Mouse (Mus musculus): ENCODE data around the gene Olfr124. TPM values are rescaled to one million over a fixed set of nuclear protein-coding genes. Genes with fewer than 3 reads are reported as not detected.

Olfr124 gene
- not detected in 2 replicates for polyA plus RNA-seq (2012; rRNA removed)

DNA sequence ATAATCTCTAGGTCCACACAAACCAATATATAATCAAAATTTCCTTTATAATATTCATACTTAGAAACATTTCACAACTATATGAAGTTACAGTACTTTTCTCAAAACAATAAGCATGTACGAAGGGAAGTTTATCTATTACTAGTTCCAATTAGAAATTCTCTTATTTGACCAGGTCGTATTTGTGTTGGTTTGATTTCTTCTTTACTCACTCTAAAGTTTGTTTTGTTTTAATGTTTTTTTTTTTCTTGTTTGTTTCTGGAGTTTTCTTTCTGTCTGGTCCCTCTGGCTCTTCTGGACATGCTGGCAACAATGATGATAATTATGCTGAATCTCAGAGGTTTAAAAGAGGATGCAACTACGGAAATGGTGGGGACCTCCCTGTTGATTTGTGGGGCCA, at the start of gene Olfr124:
TSS of gene Olfr124 (plus strand) at position 301 of the 400 bp plus-strand sequence.
- DNase-seq (ENCODE audit: low read depth), result no peak
- TF ChIP-seq POLR2A (IDR thresholded peaks at IDR 0.05; ENCODE audit: borderline replicate concordance, extremely low read depth, insufficient read depth, insufficient read length, poor library complexity, severe bottlenecking) (no peak), CTCF (IDR thresholded peaks at IDR 0.05; ENCODE audit: borderline replicate concordance, extremely low read depth, insufficient read depth, insufficient read length) (no peak)

DNA sequence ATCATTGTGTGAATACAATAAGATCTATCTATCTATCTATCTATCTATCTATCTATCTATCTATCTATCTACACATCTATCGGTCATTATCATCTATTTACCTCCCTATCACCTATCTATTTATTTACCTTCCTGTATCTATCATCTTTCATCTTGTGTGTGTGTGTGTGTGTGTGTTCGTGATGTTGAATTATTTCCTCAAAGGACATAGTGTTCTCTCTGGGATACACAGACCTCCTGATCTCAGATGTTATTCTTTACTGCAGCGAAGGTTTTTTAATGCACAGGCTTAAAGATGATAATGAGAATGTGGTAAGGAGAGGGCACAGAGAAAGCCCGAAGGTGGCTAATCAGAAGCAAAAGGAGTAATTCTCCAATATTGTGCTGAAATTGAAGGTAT, 31.4 kb upstream of the Olfr124 start, which contains the start of gene Olfr122:
TSS of gene Olfr122 (plus strand) at position 301 of the 400 bp plus-strand sequence.
- TF ChIP-seq POLR2A (IDR thresholded peaks at IDR 0.05; ENCODE audit: borderline replicate concordance, extremely low read depth, insufficient read depth, insufficient read length, poor library complexity, severe bottlenecking) (no peak), CTCF (IDR thresholded peaks at IDR 0.05; ENCODE audit: borderline replicate concordance, extremely low read depth, insufficient read depth, insufficient read length) (no peak)
- no peak for DNase-seq (ENCODE audit: low read depth)

DNA sequence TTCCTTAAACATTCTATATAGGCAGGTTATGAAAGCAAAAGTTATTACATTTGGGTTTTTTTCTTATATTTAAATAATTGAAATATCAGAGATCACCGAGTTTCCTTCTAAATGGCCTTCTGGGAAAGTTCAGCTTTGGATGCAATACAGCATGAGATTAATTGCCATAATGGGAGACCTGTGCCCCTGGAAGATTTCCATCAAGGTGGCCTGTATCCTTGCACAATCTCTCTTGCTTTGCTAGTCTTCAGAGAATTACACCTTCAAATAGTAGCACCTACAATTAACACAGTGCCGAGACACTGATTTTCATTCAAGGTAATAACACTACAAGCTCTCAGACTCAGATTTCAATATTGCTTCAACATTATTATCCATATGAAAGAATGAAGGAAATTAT, 6.5 kb upstream of the Olfr124 start, which contains the start of gene Olfr123:
TSS of gene Olfr123 (plus strand) at position 301 of the 400 bp plus-strand sequence.
- DNase-seq (ENCODE audit: low read depth), result no peak

DNA sequence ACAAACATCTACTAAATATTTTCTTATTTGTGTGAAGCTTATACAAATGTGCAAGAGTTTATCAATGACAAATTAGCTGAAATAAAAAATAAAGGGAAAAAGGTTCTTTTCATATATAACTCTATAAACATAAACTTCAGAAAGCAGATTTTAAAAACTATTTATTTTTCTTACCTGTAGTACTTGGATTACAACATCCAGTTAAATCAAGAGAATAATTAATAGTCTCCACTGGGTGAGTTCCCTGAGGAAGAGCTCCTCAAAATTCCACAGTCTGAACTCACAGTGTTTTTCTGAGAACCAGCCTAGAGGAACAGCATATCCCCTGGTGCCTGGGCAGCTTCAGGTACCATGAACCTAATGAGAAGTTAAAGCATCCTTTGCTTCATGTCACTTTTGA, 33.0 kb downstream of the Olfr124 start, which contains the start of gene Olfr125:
TSS of gene Olfr125 (plus strand) at position 301 of the 400 bp plus-strand sequence.
- DNase-seq (ENCODE audit: low read depth), result no peak
- TF ChIP-seq POLR2A (IDR thresholded peaks at IDR 0.05; ENCODE audit: borderline replicate concordance, extremely low read depth, insufficient read depth, insufficient read length, poor library complexity, severe bottlenecking), result no peak
- no peak for TF ChIP-seq CTCF (IDR thresholded peaks at IDR 0.05; ENCODE audit: borderline replicate concordance, extremely low read depth, insufficient read depth, insufficient read length)

More for the DNA sequence above, 6.5 kb upstream of the Olfr124 start, which contains the start of gene Olfr123:
- no peak for TF ChIP-seq POLR2A (IDR thresholded peaks at IDR 0.05; ENCODE audit: borderline replicate concordance, extremely low read depth, insufficient read depth, insufficient read length, poor library complexity, severe bottlenecking)
- no peak for TF ChIP-seq CTCF (IDR thresholded peaks at IDR 0.05; ENCODE audit: borderline replicate concordance, extremely low read depth, insufficient read depth, insufficient read length)

DNA sequence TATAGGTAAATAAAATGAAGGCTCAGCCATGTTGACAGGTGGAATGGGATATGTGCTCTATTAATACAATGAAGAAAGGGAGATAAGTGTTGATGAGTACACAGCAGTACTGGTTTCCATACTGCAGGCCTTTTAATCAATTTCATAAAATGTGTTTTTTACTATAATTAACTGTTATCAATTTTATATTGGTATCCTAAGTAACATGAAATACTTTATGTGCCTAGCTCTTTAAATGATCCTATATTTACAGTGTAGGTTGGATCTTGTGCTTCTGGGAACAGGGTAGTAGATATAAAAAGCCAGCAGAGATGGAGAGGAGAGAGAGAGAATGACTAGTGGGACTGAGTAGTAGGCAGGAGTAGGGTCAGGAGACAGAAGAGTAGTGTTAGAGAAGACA, 47.5 kb downstream of the Olfr124 start, which contains the start of gene Olfr126:
TSS of gene Olfr126 (plus strand) at position 301 of the 400 bp plus-strand sequence.
- TF ChIP-seq CTCF (IDR thresholded peaks at IDR 0.05; ENCODE audit: borderline replicate concordance, extremely low read depth, insufficient read depth, insufficient read length), result no peak
- no peak for TF ChIP-seq POLR2A (IDR thresholded peaks at IDR 0.05; ENCODE audit: borderline replicate concordance, extremely low read depth, insufficient read depth, insufficient read length, poor library complexity, severe bottlenecking)
- no peak for DNase-seq (ENCODE audit: low read depth)

Other genes starting within 250 kb of the Olfr124 start
- gene Olfr112, start 230.4 kb upstream of the Olfr124 start, polyA plus RNA-seq (2012; rRNA removed), result not detected in 2 replicates
- gene Olfr113, start 222.2 kb upstream of the Olfr124 start, polyA plus RNA-seq (2012; rRNA removed), result not detected in 2 replicates
- not detected in 2 replicates for gene Olfr114, start 207.1 kb upstream of the Olfr124 start, polyA plus RNA-seq (2012; rRNA removed)
- not detected in 2 replicates for gene Olfr115, start 172.8 kb upstream of the Olfr124 start, polyA plus RNA-seq (2012; rRNA removed)
- not detected in 2 replicates for gene Olfr116, start 172.7 kb upstream of the Olfr124 start, polyA plus RNA-seq (2012; rRNA removed)
- not detected in 2 replicates for gene Olfr117, start 136.1 kb upstream of the Olfr124 start, polyA plus RNA-seq (2012; rRNA removed)
- gene Olfr118, start 132.9 kb upstream of the Olfr124 start, polyA plus RNA-seq (2012; rRNA removed), result not detected in 2 replicates
- gene Olfr119, start 103.3 kb upstream of the Olfr124 start, polyA plus RNA-seq (2012; rRNA removed), result not detected in 2 replicates
- gene Olfr120, start 78.1 kb upstream of the Olfr124 start, polyA plus RNA-seq (2012; rRNA removed), result not detected in 2 replicates
- gene Olfr121, start 51.0 kb upstream of the Olfr124 start, polyA plus RNA-seq (2012; rRNA removed), result not detected in 2 replicates
- gene Olfr122, start 31.3 kb upstream of the Olfr124 start, polyA plus RNA-seq (2012; rRNA removed), result not detected in 2 replicates
- gene Olfr123, start 6.4 kb upstream of the Olfr124 start, polyA plus RNA-seq (2012; rRNA removed), result not detected in 2 replicates
- gene Olfr125, start 33.1 kb downstream of the Olfr124 start, polyA plus RNA-seq (2012; rRNA removed), result not detected in 2 replicates
- not detected in 2 replicates for gene Olfr126, start 47.6 kb downstream of the Olfr124 start, polyA plus RNA-seq (2012; rRNA removed)
- gene Olfr127, start 100.5 kb downstream of the Olfr124 start, polyA plus RNA-seq (2012; rRNA removed), result not detected in 2 replicates
- gene Olfr128, start 120.7 kb downstream of the Olfr124 start, polyA plus RNA-seq (2012; rRNA removed), result not detected in 2 replicates
- not detected in 2 replicates for gene Olfr761, start 153.2 kb downstream of the Olfr124 start, polyA plus RNA-seq (2012; rRNA removed)